Mouse (Mus musculus) gastrocnemius, adult 8-10 months (tissue): ENCODE data around the gene Gpr107. TPM values are rescaled to one million over a fixed set of nuclear protein-coding genes. Genes with fewer than 3 reads are reported as not detected.
"Not testable (repeated sequence)": the region's sequence is repeated elsewhere in the genome, so short reads cannot be mapped to it uniquely, and the experiment has no call there.

Experiments
- DNase-seq, 2 experiments: peaks; one replicate each; pipeline ENCODE4 v3.0.0; 2022; ENCODE audit warnings: low spot score in 2 of 2
- total RNA-seq, 4 experiments: library from RNA; stranded (reverse); gene quantifications; 2 replicates each; pipeline ENCODE4 v1.2.4; 2022

Gene Gpr107
- total RNA-seq, 4 experiments from 2014 or later = 23.1 to 26.2 (median 24.2) TPM

DNA sequence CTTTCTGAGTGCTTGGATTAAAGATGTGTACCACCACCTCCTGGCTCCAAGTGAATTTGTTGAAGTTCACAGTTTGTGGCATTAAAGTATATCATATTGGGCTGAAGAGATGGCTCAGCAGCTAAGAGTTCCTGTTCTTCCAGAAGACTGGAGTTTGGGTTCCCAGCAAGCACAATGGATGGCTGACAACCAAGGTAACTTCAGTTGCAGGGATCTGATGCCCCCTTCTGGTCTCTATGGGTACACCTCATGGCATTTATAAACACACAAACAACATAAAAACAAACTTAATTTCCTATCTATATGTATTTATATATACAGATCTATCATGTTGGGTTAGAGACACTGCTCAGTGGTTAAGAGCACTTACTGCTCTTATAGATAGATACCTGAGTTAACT is 1.4 kb upstream of the Gpr107 start:
- no peak for DNase-seq

DNA sequence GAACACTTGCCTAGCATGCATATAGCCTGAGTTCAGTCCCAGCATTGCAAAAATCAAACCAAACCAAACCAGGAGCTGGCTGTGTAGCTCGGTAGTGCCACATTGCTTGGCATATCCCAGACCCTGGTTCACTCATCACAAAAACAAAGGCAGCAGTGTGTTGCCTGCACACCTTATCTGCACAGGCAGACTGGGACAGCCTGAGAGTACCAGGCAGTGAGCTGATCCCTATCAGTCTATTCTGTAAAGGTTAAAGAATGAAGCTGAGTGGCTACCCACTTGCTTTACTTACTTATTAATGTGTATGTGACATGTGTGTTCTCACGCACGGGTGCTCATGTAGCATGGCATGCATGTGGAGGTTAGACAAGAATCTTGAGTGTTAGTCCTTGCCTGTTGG is 4.7 kb downstream of the Gpr107 start:
- DNase-seq = no peak

GRCm38 (mm10) chr2:31160147-31160920 is 8.2 kb downstream of the Gpr107 start:
- DNase-seq = no peak

DNA sequence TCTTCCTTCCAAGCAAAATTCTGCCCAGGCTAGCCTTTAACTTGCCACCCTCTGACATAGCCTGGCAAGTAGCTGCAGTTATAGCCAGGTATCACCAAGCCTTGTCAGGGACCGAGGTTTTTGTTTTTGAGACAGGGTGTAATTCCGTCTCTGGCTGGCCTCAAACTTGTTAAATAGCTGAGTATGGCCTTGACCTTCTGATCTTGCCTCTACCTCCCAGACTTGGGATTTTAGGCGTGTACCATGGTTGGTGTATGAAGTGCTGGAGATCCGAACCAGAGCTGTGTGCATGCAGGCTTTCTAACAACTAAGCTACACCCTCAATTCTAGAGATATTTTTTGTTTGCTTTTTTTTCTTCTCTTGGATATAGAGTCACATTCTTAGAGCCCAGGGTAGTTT is 9.5 kb downstream of the Gpr107 start:
- DNase-seq = no peak

DNA sequence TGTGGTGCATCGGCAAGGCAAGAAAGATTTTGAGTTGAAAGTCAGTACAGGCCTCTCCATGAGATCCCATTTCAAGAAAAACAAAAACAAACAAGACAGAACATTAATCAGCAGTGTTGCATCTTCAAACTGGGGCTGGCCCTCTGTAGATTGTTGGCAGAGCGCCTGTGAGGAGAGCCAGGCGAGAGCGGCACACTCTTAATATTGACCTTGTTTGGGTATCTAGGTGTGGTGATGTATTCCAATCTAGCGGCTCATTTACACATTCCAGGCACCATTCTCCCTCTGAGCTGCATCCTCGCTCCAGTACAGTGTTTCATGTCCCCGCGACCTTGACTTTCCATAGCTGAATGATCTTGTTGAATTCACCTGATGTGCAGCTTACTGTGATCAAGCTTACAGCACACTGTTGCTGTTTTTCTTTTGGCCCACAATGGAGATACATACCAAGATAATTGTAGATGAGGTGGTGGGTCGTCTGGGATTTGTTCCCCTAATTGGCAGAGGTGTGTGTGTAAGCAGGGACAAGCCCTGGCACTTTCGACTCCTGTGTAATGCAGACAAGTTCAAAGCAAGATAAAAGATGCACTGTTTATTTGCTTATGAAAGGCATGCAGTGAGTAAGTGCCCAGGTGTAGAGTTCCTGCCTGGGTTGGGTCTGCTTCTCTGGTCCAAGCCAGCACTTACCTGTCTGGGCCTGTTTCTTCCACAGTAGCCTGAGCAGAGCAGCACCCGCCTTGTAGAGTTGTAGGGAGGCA is 11.4 kb downstream of the Gpr107 start:
- DNase-seq = no peak

DNA sequence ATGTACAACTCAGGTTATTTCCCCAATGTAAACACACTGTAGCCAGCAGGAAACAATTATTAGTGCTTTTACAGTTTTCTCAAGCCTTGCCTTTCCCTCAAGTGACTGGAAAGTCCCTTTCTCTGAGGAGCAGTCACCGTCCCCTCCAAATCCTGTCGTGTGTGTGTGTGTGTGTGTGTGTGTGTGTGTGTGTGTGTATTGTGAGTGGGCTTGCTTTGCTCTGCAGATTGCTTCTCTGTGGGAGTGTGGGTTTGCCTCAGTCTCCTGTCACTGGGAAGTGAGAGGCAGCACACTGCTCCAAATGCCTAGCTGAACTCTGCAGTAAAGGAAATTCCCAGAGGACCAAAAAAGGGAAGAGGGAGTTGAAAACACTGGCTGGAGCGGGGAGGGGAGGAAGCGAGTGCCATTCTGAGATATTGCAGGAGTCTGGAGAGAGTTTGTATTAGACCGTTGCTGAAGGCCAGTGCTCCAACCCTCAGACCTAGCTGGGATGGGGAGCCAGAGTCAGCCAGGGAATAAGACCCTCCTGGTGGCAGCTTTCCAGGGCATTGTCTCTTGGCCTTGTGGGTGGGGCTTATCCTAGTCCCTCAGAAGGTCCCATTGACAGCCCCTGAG is 12.8 kb downstream of the Gpr107 start:
- no peak for DNase-seq

DNA sequence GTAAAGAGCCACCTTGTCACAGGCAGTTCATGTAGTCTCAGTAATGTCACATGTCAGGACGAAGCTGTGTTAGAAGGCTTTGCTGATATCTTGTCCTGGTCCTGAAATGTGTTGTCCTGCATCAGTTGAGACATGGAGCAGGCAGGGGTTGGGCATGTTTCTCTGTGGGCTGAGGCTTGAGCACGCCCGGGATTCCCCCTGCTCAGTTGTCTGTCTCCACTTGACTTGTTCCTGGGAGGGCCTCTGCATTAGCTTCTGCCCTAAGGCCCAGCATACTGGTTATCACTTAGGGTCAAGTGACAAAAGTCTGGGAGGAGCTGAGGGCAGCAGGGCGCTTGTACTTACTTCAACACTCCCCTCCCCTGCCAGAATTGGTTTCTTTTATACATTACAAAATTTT is 13.4 kb downstream of the Gpr107 start:
- DNase-seq = no peak

DNA sequence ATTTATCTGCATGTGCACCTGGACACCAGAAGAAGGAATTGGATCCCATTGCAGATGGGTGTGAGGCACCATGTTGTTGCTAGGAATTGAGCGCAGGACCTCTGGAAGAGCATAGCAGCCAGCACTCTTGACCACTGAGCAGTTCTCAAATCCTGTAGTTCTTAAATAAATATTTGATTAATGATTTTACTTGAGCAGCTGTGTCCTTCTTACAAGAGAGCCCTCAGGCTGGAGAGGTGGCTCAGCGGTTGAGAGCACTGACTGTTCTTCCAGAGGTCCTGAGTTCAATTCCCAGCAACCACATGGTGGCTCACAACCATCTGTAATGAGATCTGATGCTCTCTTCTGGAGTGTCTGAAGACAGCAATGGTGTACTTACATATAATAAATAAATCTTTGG is 15.5 kb downstream of the Gpr107 start:
- not testable (repeated sequence) for DNase-seq

GRCm38 (mm10) chr2:31169001-31169400 is 16.9 kb downstream of the Gpr107 start:
- DNase-seq = no peak

GRCm38 (mm10) chr2:31170164-31170563 is 18.0 kb downstream of the Gpr107 start:
- DNase-seq = no peak

GRCm38 (mm10) chr2:31172001-31172400 is 19.9 kb downstream of the Gpr107 start:
- DNase-seq = no peak

DNA sequence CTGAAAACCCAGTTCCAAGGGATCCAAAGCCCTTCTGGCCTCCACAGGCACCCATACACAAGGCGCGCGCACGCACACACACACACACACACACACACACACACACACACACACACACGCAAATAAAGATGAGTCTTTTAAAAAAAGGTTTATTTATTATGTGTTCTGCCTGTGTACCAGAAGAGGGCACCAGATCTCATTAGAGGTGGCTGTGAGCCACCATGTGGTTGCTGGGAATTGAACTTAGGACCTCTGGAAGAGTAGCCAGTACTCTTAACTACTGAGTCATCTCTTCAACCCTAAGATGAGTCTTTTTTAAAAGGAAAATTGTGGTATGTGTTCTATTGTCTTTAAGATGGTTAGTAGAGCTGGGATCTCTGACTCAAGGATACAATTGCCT is 20.4 kb downstream of the Gpr107 start:
- DNase-seq = no peak

GRCm38 (mm10) chr2:31173290-31173689 is 21.2 kb downstream of the Gpr107 start:
- no peak for DNase-seq

DNA sequence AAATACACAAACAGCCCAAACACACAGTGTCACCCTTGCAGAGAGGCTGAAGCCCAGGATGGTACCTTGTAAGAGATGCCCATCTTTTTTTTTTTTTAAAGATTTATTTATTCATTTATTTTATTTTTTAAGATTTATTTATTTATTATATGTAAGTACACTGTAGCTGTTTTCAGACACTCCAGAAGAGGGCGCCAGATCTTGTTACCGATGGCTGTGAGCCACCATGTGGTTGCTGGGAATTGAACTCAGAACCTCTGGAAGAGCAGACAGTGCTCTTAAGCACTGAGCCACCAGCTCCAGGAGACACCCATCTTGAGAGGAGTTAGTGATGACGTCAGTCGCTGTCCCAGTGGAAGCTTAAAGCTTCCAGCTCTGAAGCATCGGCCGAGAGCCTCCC is 26.5 kb downstream of the Gpr107 start:
- not testable (repeated sequence) for DNase-seq

DNA sequence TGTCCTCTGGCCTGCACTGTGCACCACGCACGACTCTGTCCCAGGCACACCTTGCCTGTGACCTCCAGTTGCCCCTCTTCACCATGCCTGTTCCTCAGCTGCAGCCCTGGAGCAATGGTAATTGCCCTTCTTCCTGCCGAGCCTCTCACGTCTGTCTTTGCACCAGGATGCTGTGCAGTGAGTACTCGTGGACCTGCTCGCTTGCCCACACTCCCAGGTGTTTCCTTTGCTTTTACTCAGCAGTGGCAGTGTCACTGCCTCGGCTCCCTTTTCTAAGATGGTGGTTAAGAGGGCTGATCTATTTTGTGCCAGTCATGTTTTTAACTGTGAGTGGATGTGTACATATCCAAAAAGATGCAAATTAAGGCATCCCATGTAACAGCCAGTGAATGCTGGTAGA is 27.4 kb downstream of the Gpr107 start:
- DNase-seq = no peak

- DNase-seq = no peak
Observed at GRCm38 (mm10) chr2:31180081-31180551, 28.0 kb downstream of the Gpr107 start.

DNA sequence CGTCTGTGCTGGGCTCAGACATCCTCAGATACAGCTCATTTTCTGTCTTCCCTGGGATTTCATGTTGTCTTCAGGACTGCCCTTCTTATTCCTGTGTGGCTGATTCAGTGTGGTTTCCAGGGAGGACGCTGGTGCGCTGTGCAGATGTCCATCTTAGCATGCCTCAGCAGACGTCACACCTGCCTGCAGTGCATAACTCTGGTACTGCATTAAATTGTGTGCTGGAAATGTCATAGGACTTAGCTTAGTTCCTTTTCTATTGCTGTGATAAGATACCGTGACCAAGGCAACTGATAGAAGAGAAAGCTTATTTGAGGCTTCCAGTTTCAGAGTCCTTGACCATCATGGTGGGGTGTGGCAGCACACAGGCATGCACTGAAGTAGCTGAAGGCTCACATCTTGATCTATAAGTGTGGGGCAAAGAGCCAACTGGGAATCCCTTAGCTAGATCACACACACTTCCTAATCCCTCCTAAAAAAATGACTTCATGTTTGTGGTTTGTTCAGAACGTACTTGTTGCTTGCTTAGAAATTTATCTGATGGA is 30.7 kb downstream of the Gpr107 start:
- no peak for DNase-seq

- DNase-seq = no peak
Observed at GRCm38 (mm10) chr2:31183830-31184229, 31.7 kb downstream of the Gpr107 start.

DNA sequence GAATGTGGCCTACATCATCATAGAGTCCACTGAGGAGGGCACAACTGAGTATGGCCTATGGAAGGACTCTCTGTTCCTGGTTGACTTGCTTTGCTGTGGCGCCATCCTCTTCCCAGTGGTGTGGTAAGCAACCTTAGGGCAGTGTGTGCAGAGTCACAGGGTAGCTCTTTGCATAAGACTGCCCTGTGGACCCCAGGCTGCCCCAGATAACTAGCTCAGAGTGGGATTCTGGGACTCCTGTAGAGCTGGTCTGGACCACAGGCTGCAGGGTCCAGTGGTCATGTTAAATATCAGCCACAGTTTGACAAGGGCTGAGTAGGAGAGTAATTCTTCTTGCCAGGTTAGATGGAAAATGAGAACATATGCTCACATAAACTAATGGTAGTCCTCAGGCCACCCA is 36.6 kb downstream of the Gpr107 start:
- no peak for DNase-seq

GRCm38 (mm10) chr2:31189654-31190053 is 37.5 kb downstream of the Gpr107 start:
- no peak for DNase-seq

DNA sequence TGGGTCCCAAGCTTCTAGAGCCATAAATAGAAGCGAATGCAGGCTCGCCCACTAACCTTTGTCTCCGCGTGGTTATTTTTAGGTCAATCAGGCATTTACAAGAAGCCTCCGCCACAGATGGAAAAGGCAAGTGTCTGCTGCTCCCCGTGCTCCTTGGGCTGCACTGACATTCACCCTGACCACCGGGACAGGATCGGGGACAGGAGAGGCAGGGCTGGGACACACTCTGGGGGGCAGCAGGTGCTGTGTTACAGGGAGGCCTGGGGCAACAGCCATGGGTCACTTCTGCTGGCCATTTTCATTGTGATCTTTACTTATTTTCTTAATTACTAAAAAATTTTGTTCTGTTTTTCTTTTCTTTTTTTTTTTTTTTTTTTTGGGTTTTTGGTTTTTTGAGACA is 39.6 kb downstream of the Gpr107 start:
- DNase-seq = no peak
